Mouse (Mus musculus): ENCODE measurements around the gene Cldn18.

Cldn18 gene

GRCm38 (mm10) chr9:99717134-99717533 lies at the start of gene Cldn18:
Cldn18 (minus strand) TSS chr9:99717267.
- no peak for DNase-seq (ENCODE audit: low spot score)

GRCm38 (mm10) chr9:99763530-99763929 lies 46.5 kb upstream of the Cldn18 start:
- no peak for DNase-seq (ENCODE audit: low spot score)

GRCm38 (mm10) chr9:99750272-99750671 lies 33.2 kb upstream of the Cldn18 start:
- no peak for DNase-seq (ENCODE audit: low spot score)

- DNase-seq (ENCODE audit: low spot score) = no peak
Measured at GRCm38 (mm10) chr9:99748279-99748678, 31.2 kb upstream of the Cldn18 start.

GRCm38 (mm10) chr9:99747731-99748130 lies 30.7 kb upstream of the Cldn18 start:
- DNase-seq (ENCODE audit: low spot score) = no peak

- no peak for DNase-seq (ENCODE audit: low spot score)
Measured at GRCm38 (mm10) chr9:99744548-99744947, 27.5 kb upstream of the Cldn18 start.

GRCm38 (mm10) chr9:99729943-99730646 lies 13.0 kb upstream of the Cldn18 start:
- peak; percentile 65 for DNase-seq (ENCODE audit: low spot score)

GRCm38 (mm10) chr9:99727819-99728218 lies 10.8 kb upstream of the Cldn18 start:
- DNase-seq (ENCODE audit: low spot score) = no peak

- DNase-seq (ENCODE audit: low spot score) = no peak
Measured at GRCm38 (mm10) chr9:99725278-99725677, 8.2 kb upstream of the Cldn18 start.

- no peak for DNase-seq (ENCODE audit: low spot score)
Measured at GRCm38 (mm10) chr9:99720011-99720410, 2.9 kb upstream of the Cldn18 start.

- no peak for DNase-seq (ENCODE audit: low spot score)
Measured at GRCm38 (mm10) chr9:99710297-99710696, 6.8 kb downstream of the Cldn18 start.

- no peak for DNase-seq (ENCODE audit: low spot score)
Measured at GRCm38 (mm10) chr9:99709588-99710248, 7.3 kb downstream of the Cldn18 start.

GRCm38 (mm10) chr9:99707425-99708126 lies 9.5 kb downstream of the Cldn18 start:
- DNase-seq (ENCODE audit: low spot score) = no peak

- no peak for DNase-seq (ENCODE audit: low spot score)
Measured at GRCm38 (mm10) chr9:99706264-99706663, 10.8 kb downstream of the Cldn18 start.

GRCm38 (mm10) chr9:99703711-99704110 lies 13.4 kb downstream of the Cldn18 start:
- no peak for DNase-seq (ENCODE audit: low spot score)

GRCm38 (mm10) chr9:99702215-99702614 lies 14.9 kb downstream of the Cldn18 start:
- no peak for DNase-seq (ENCODE audit: low spot score)

GRCm38 (mm10) chr9:99701187-99701586 lies 15.9 kb downstream of the Cldn18 start:
- DNase-seq (ENCODE audit: low spot score) = no peak

- DNase-seq (ENCODE audit: low spot score) = no peak
Measured at GRCm38 (mm10) chr9:99699752-99700389, 17.2 kb downstream of the Cldn18 start.

- DNase-seq (ENCODE audit: low spot score) = no peak
Measured at GRCm38 (mm10) chr9:99694961-99695360, 22.1 kb downstream of the Cldn18 start.

- DNase-seq (ENCODE audit: low spot score) = no peak
Measured at GRCm38 (mm10) chr9:99690386-99690785, 26.7 kb downstream of the Cldn18 start.

GRCm38 (mm10) chr9:99689796-99690195 lies 27.3 kb downstream of the Cldn18 start:
- DNase-seq (ENCODE audit: low spot score) = no peak

- DNase-seq (ENCODE audit: low spot score) = no peak
Measured at GRCm38 (mm10) chr9:99685536-99686231, 31.4 kb downstream of the Cldn18 start.
